ENCODE assay signal across 8 mouse cellular contexts in the genomic region with DNA sequence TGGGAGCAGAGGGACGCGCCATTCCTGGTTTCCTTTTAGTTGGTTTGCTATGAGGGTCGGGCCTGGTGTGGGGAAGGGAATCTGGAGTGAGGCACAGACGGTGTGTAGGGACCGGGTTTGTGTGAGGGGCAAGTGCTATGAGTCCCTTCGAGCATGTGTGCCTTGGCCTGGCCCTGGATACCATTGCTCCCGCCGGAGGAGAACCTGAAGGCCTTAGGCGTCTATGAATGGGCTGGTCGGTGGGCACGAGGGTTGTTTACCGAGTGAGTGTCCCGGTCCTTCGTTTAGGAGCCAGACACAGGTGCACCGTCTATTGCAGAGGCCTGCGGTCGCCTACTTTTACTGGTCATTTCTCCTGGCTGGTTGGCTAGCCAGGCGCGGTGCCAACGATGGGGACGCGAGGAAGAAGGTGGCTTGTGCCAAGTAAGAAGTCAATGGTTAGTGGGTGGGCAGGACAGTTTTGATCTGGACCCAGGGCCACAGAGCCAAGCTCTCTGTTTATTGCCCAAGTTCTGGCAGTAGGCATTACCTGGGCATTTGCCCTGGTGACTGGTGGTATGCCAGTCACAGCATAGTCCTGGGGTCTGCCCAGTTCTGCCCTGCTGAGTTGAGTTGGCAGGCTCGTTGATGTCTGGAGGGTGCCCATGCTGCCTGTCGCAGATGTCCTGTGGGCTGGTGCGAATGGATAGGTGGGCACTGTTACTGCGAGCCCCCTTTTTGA. TPM values are rescaled to one million over a fixed set of nuclear protein-coding genes. Genes with fewer than 3 reads are reported as not detected.
DNase-seq lines count a peak whose midpoint lies in the region; ATAC-seq and TF ChIP-seq lines count a peak whose summit lies in the region.

No protein-coding gene starts in this region.

- peak overlapping the region; percentile 97 for H3K9ac ChIP-seq in embryonic facial prominence, embryonic 11.5 days (replicated peaks; ENCODE audit: low read length)
- H3K9ac ChIP-seq in limb, embryonic 14.5 days (ENCODE audit: low read depth, low read length, severe bottlenecking), result peak overlapping the region; percentile 63
- peak overlapping the region; percentile 81 for H3K9ac ChIP-seq in midbrain, embryonic 15.5 days

- no peaks in the 10 kb centered on the region for H3K9me3 ChIP-seq in embryonic facial prominence, embryonic 11.5 days (replicated peaks; ENCODE audit: control insufficient read depth, low read length)
- no peaks in the 10 kb centered on the region for H3K9me3 ChIP-seq in limb, embryonic 14.5 days (ENCODE audit: control insufficient read depth, low read length)
- no peaks in the 10 kb centered on the region for H3K9me3 ChIP-seq in midbrain, embryonic 15.5 days

- TF ChIP-seq CTCF in kidney, adult 2 months (conservative IDR thresholded peaks at IDR 0.05; ENCODE audit: insufficient read depth, insufficient read length, low read depth, low read length), result no peak

- no peak overlapping the region; the same call in 1 of the 2 replicates for H3K27ac ChIP-seq in embryonic facial prominence, embryonic 11.5 days (replicated peaks; ENCODE audit: low read depth, low read length)
- peak overlapping the region; percentile 92 for H3K27ac ChIP-seq in kidney, adult 2 months (ENCODE audit: insufficient read depth, low read depth, low read length)
- H3K27ac ChIP-seq in limb, embryonic 14.5 days (replicated peaks; ENCODE audit: low read depth, low read length), result peak overlapping the region; percentile 58; the same call in 1 of the 2 replicates
- H3K27ac ChIP-seq in midbrain, embryonic 15.5 days, result peak overlapping the region; percentile 99

- peaks cover 3% of the 10 kb centered on the region for H3K4me1 ChIP-seq in embryonic facial prominence, embryonic 11.5 days (ENCODE audit: control insufficient read depth, insufficient read depth, low read length)
- peaks cover 15% of the 10 kb centered on the region; the same call in 1 of the 2 replicates for H3K4me1 ChIP-seq in kidney, adult 2 months (ENCODE audit: control insufficient read depth, insufficient read depth, low read length)
- peaks cover 18% of the 10 kb centered on the region for H3K4me1 ChIP-seq in limb, embryonic 14.5 days (ENCODE audit: control insufficient read depth, insufficient read depth, low read length)
- peaks cover 46% of the 10 kb centered on the region for H3K4me1 ChIP-seq in midbrain, embryonic 15.5 days

- H3K4me3 ChIP-seq in embryonic facial prominence, embryonic 11.5 days (ENCODE audit: low read depth, low read length), result peak overlapping the region; percentile 75
- peak overlapping the region; percentile 75 for H3K4me3 ChIP-seq in kidney, adult 2 months (ENCODE audit: insufficient read depth, low read depth, low read length)
- H3K4me3 ChIP-seq in limb, embryonic 14.5 days (replicated peaks; ENCODE audit: low read length), result peak overlapping the region; percentile 65
- peak overlapping the region; percentile 58 for H3K4me3 ChIP-seq in midbrain, embryonic 15.5 days

- peak; percentile 57 for ATAC-seq in embryonic facial prominence, embryonic 11.5 days (replicated peaks; ENCODE audit: insufficient number of reproducible peaks, low FRiP score, low TSS enrichment, low read depth)
- peak; percentile 5; the same call in 1 of the 2 replicates for ATAC-seq in limb, embryonic 14.5 days (ENCODE audit: low FRiP score, low read depth)
- ATAC-seq in midbrain, embryonic 15.5 days (replicated peaks), result peak; percentile 67
- ATAC-seq in granulocyte monocyte progenitor cell, adult 5-6 weeks (replicated peaks; ENCODE audit: poor library complexity, severe bottlenecking), result no peak

- H3K4me2 ChIP-seq in embryonic facial prominence, embryonic 11.5 days (ENCODE audit: low read depth, low read length), result peak overlapping the region; percentile 85
- H3K4me2 ChIP-seq in limb, embryonic 14.5 days (replicated peaks; ENCODE audit: low read depth, low read length, severe bottlenecking), result peak overlapping the region; percentile 88
- peak overlapping the region; percentile 80 for H3K4me2 ChIP-seq in midbrain, embryonic 15.5 days

- DNase-seq in 3134 (ENCODE audit: extremely low read depth, insufficient read length, low spot score), result peak; percentile 72
- peak; percentile 43 for DNase-seq in NIH3T3 (ENCODE audit: low read depth)
- DNase-seq in embryonic facial prominence, embryonic 11.5 days (ENCODE audit: low spot score), result no peak
- DNase-seq in heart, adult 18-20 months, result peak; percentile 55 to 74
- peak; percentile 85 for DNase-seq in kidney, adult 2 months
- DNase-seq in limb, embryonic 14.5 days (ENCODE audit: low spot score), result no peak

- TF ChIP-seq POLR2A in kidney, adult 2 months (IDR thresholded peaks at IDR 0.05; ENCODE audit: low read depth, low read length), result no peak
- no peak for TF ChIP-seq POLR2A in limb, embryonic 14.5 days (IDR thresholded peaks at IDR 0.05; ENCODE audit: borderline replicate concordance, extremely low read depth, insufficient read depth, insufficient read length)

- H3K36me3 ChIP-seq in embryonic facial prominence, embryonic 11.5 days (replicated peaks; ENCODE audit: control insufficient read depth, insufficient read depth, low read depth, low read length), result no peaks in the 10 kb centered on the region; the same call in 1 of the 2 replicates
- H3K36me3 ChIP-seq in kidney, adult 2 months (ENCODE audit: control insufficient read depth, insufficient read depth, low read length), result no peaks in the 10 kb centered on the region; the same call in 1 of the 2 replicates
- H3K36me3 ChIP-seq in limb, embryonic 14.5 days (ENCODE audit: control insufficient read depth, insufficient read depth, low read length), result peaks cover 5% of the 10 kb centered on the region; the same call in 1 of the 2 replicates
- no peaks in the 10 kb centered on the region for H3K36me3 ChIP-seq in midbrain, embryonic 15.5 days (replicated peaks)

- 24% methylated on average over 26 of the region's 26 CpGs for WGBS in embryonic facial prominence, embryonic 11.5 days
- WGBS in kidney, adult 2 months, result 10% methylated on average over 26 of the region's 26 CpGs
- WGBS in limb, embryonic 14.5 days, result 16% methylated on average over 26 of the region's 26 CpGs
- 12% methylated on average over 26 of the region's 26 CpGs for WGBS in midbrain, embryonic 15.5 days

- no peaks in the 10 kb centered on the region for H3K27me3 ChIP-seq in embryonic facial prominence, embryonic 11.5 days (ENCODE audit: control insufficient read depth, insufficient read depth, low read length)
- no peaks in the 10 kb centered on the region for H3K27me3 ChIP-seq in kidney, adult 2 months (replicated peaks; ENCODE audit: control insufficient read depth, insufficient read depth, low read length)
- H3K27me3 ChIP-seq in limb, embryonic 14.5 days (ENCODE audit: control insufficient read depth, insufficient read depth, low read length), result no peaks in the 10 kb centered on the region
- H3K27me3 ChIP-seq in midbrain, embryonic 15.5 days (replicated peaks), result no peaks in the 10 kb centered on the region

RNA-seq across cellular contexts. Expression of a gene that starts 1.0 kb away (rescaled TPM):
- polyA plus RNA-seq in embryonic facial prominence, embryonic 11.5 days (2014; fragmentation: Nextera tagmentation; extraction: Ambion mirVana), result 30.8 and 33.5 TPM in 2 replicates
- 10 to 100 TPM; 37.1 to 40.8 TPM for total RNA-seq in heart, adult 18-20 months (2021)
- polyA plus RNA-seq in kidney, adult 2 months (2012; rRNA removed), result 28.8 and 34.2 TPM in 2 replicates
- 31.3 and 40.7 TPM in 2 replicates for polyA plus RNA-seq in limb, embryonic 14.5 days (2012; rRNA removed)
- 20.0 and 21.4 TPM in 2 replicates for polyA plus RNA-seq in limb, embryonic 14.5 days (2014; fragmentation: Nextera tagmentation; extraction: Ambion mirVana)
- 55.0 and 56.0 TPM in 2 replicates for polyA plus RNA-seq in midbrain, embryonic 15.5 days (2015; fragmentation: Nextera tagmentation; extraction: Ambion mirVana)
- total RNA-seq in granulocyte monocyte progenitor cell, adult 5-6 weeks (2014; fragmentation: Nextera tagmentation), result 23.5 and 32.3 TPM in 2 replicates
- total RNA-seq in granulocyte monocyte progenitor cell, adult 5-6 weeks (2017), result 18.5 and 19.9 TPM in 2 replicates

RNA-seq across cellular contexts. Expression of a gene that starts 42.4 kb away (rescaled TPM):
- 0.57 and 0.72 TPM in 2 replicates for polyA plus RNA-seq in embryonic facial prominence, embryonic 11.5 days (2014; fragmentation: Nextera tagmentation; extraction: Ambion mirVana)
- not detected for total RNA-seq in heart, adult 18-20 months (2021)
- polyA plus RNA-seq in kidney, adult 2 months (2012; rRNA removed), result 0.14 TPM in 1 of 2 replicates, not detected in the other
- not detected in 2 replicates for polyA plus RNA-seq in limb, embryonic 14.5 days (2012; rRNA removed)
- polyA plus RNA-seq in limb, embryonic 14.5 days (2014; fragmentation: Nextera tagmentation; extraction: Ambion mirVana), result 0.06 and 0.10 TPM in 2 replicates
- polyA plus RNA-seq in midbrain, embryonic 15.5 days (2015; fragmentation: Nextera tagmentation; extraction: Ambion mirVana), result 17.8 and 21.8 TPM in 2 replicates
- total RNA-seq in granulocyte monocyte progenitor cell, adult 5-6 weeks (2014; fragmentation: Nextera tagmentation), result not detected in 2 replicates
- total RNA-seq in granulocyte monocyte progenitor cell, adult 5-6 weeks (2017), result not detected in 2 replicates

Comparison
In these comparisons a context has a peak if more than half of its experiments do, and no peak if none do; other contexts are left out.
1. DNase-seq: peak in 3134 (single experiment), NIH3T3 (single experiment), heart, adult 18-20 months (2 of 2) and kidney, adult 2 months (single experiment); none in embryonic facial prominence, embryonic 11.5 days (single experiment) and limb, embryonic 14.5 days (single experiment).
2. RNA of a gene that starts 42.4 kb away (polyA plus RNA-seq): 17.8 to 21.8 TPM in midbrain, embryonic 15.5 days; 0.57 to 0.72 TPM in embryonic facial prominence, embryonic 11.5 days, 0.14 TPM in kidney, adult 2 months and 0.06 to 0.10 TPM in limb, embryonic 14.5 days; every median in the first group is over 10 times any median in the second.
3. Peak in every context shown above with its lines, with median percentiles within 50 percentile points of each other: H3K4me2 ChIP-seq, H3K4me3 ChIP-seq and H3K9ac ChIP-seq.